Mouse (Mus musculus) Patski (cell line): Measurements from ENCODE around the gene Tubb4a. TPM values are rescaled to one million over a fixed set of nuclear protein-coding genes. Genes with fewer than 3 reads are reported as not detected.

Source experiments
- ATAC-seq: fragments of 100-300 bp; one replicate; pipeline ENCODE4 v1.8.0; 2021
- CTCF ChIA-PET: fragments of 350-600 bp; sonication (Branson Sonifier 250); formaldehyde crosslinking; loops from one replicate; lab custom pipeline; 2022; ENCODE audit warnings: inconsistent platforms; lab: Charles Lee
- POLR2A ChIA-PET: fragments of 350-600 bp; sonication (Branson Sonifier 250); formaldehyde crosslinking; loops from one replicate; lab custom pipeline; 2022; ENCODE audit warnings: antibody characterized with exemption, inconsistent platforms; lab: Charles Lee
- DNase-seq: peaks from one replicate; pipeline ENCODE4 v3.0.0-alpha.2; 2011; ENCODE audit warnings: low read depth, low spot score
- H3K27me3 ChIP-seq: fragments of 371-371 bp; one replicate; pipeline ENCODE4 v1.5.1; 2021
- CTCF ChIP-seq: fragments of 100-300 bp; IDR thresholded peaks from one replicate; pipeline ENCODE4 v1.5.1; 2021
- in situ Hi-C: fragments of 300-500 bp; cut with MboI; formaldehyde crosslinking; loops from 3 replicates; pipeline ENCODE4 v1.11.1; 2018; ENCODE audit warnings: low pct_unique_long_range_greater_than_20kb, mixed read lengths
- polyA plus RNA-seq: library from polyadenylated mRNA; unstranded; gene quantifications from one replicate; pipeline ENCODE4 v1.2.3, GENCODE M21; 2021

The Tubb4a gene
- polyA plus RNA-seq, 1 experiment from 2014 or later: 0.10 TPM

DNA sequence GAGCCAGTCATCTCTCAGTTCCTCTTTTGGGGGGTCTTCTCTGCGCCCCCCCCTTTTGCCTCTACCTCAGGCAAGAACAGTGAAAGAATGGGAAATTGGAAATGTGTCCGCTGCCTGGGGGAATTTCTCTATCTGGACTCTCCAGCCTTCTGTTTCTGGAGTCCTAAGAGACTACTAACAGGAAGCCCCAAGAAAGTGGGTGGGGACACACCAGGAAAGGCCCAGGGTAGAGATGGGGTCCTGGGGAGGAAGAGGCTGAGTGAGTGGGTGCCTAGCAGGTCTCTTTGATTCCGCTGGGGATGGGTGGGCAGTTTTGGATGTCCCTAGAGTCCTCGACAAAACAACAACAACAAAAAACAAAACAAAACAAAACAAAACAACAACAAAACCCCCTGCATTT lies 16.9 kb upstream of the Tubb4a start:
- ChIA-PET POLR2A (no interaction called here), CTCF (no interaction called here)
- ATAC-seq (no peak), DNase-seq (no peak)
- H3K27me3 ChIP-seq: no peaks in the 10 kb centered on the region
- no peak for TF ChIP-seq CTCF
- in situ Hi-C loops: no loop called here

GRCm38 (mm10) chr17:57102276-57102675 lies 14.7 kb upstream of the Tubb4a start:
- ATAC-seq: no peak
- ChIA-PET POLR2A (no interaction called here), CTCF (interaction anchor here (3.4 kb wide), 1 partner anchor 233 kb away, joined by 11 read pairs; no protein-coding TSS in a partner anchor)

DNA sequence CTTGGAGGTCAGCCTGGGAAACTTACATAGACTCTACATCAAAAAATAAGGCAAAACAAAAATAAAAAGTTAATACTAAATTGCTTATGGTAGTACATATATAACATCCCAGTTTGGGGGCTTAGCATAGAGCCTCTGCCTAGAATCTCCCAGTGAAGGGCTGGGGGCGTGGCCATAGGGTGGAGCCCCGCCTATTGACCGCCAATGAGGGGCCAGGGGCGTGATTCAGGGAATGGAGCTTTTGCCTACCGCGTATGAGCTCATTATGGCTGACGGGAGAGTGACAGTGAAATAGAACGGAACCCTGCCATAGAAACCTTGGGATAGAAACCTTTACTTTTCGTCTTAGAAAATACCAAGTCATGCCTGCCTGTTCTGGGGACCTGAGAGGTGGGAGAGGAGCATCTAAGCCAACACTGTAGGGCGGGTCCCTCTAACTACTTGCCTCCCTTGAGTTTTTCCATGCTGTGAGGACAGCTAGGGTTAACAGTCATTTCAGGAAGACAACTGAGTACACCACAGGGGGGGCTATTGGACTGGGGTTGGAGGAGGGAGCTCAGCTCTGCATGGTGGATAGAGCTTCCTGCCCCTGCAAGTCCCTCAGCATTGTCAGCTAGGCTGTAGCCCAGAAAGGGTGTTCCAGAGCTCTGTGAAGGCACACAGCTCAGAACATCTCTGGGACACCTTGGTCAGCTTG lies 12.2 kb upstream of the Tubb4a start:
- CTCF ChIA-PET: interaction anchor here (3.4 kb wide), 1 partner anchor 235 kb away, joined by 11 read pairs; no protein-coding TSS in a partner anchor
- in situ Hi-C loops: loop anchor here (5.0 to 10.0 kb wide), 3 partner anchors 68 to 235 kb away; partner anchors contain the start of gene Alkbh7
- no peaks in the 10 kb centered on the region for H3K27me3 ChIP-seq
- TF ChIP-seq CTCF: no peak
- POLR2A ChIA-PET: no interaction called here
- no peak for DNase-seq
- no peak for ATAC-seq

More at GRCm38 (mm10) chr17:57102276-57102675, 14.7 kb upstream of the Tubb4a start:
- no peak for TF ChIP-seq CTCF
- in situ Hi-C loops: no loop called here
- no peak for DNase-seq
- H3K27me3 ChIP-seq: no peaks in the 10 kb centered on the region

GRCm38 (mm10) chr17:57098321-57098720 lies 10.7 kb upstream of the Tubb4a start:
- ChIA-PET CTCF (no interaction called here), POLR2A (no interaction called here)
- TF ChIP-seq CTCF: no peak
- H3K27me3 ChIP-seq: no peaks in the 10 kb centered on the region
- in situ Hi-C loops: loop anchor here (5.0 to 10.0 kb wide), 3 partner anchors 69 to 236 kb away; partner anchors contain the start of gene Alkbh7
- ATAC-seq: no peak
- no peak for DNase-seq

GRCm38 (mm10) chr17:57096623-57096920 lies 9.0 kb upstream of the Tubb4a start:
- DNase-seq: no peak
- POLR2A ChIA-PET: no interaction called here
- no peaks in the 10 kb centered on the region for H3K27me3 ChIP-seq
- CTCF ChIA-PET: interaction anchor here (0.8 to 1.6 kb wide), 2 partner anchors 70 to 238 kb away, joined by 3 to 7 read pairs; no protein-coding TSS in a partner anchor
- peak; percentile 86 for ATAC-seq
- in situ Hi-C loops: loop anchor here (5.0 to 10.0 kb wide), 3 partner anchors 71 to 238 kb away; partner anchors contain the start of gene Alkbh7
- peak; percentile 98 for TF ChIP-seq CTCF

DNA sequence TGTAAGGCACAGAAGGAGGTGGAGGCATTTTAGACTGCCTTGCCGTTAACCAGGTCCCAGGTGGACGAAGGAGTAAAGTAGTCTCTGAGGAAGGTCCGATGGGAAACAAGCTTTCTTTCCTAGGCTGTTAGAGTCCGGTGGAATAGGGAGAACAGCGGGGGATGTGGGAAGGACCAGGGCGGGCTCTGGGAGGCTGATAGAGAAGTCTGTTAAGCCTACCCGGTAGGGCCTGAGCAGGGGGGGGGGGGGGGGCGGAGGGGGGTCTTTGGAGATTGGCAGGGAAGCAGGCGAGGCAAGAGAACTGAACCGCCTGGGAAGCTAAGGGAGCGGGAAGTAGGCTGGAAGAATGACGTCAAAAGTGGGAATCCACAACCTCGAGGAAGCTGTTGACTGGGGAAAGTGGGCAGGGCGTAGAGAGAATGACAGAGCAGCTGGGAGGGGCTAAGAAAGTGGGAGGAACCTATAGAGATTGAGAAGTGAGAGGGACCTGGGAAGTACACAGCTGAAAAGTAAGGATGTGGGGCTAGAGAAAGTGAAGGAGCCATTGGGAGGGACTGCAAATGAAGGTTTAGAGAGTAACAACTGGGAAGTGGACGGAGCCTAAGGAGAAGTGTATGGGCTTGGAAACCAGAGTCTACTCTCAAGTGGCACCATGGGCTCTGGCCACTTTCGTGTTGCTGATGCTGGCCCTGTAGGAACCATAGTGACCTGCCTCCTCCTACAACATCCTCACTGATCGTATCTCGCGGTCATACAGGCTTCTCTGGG lies 8.5 kb upstream of the Tubb4a start:
- no peak for TF ChIP-seq CTCF
- in situ Hi-C loops: loop anchor here (5.0 to 10.0 kb wide), 3 partner anchors 71 to 239 kb away; partner anchors contain the start of gene Alkbh7
- CTCF ChIA-PET: interaction anchor here (0.7 to 1.6 kb wide), 3 partner anchors 12 to 175 kb away, joined by 3 to 7 read pairs (median 5); no protein-coding TSS in a partner anchor
- DNase-seq (no peak), ATAC-seq (peak; percentile 71)
- POLR2A ChIA-PET: no interaction called here
- no peaks in the 10 kb centered on the region for H3K27me3 ChIP-seq

DNA sequence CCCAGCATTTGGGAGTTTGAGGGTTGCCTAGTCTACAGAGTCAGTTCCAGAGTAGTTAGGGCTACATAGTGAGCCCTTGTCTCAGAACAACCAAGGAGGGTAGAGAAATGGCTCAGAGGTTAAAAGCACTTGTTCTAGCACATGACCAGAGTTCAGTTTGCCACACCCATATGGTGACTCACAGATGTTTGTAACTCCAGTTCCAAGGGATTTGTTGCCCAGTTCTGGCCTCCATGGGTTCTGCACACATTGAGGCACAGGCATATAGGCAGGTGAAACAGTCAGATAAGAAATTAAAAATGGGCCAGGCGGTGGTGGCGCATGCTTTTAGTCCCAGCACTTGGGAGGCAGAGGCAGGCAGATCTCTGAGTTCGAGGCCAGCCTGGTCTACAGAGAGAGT lies 6.6 kb upstream of the Tubb4a start:
- no peak for DNase-seq
- ChIA-PET POLR2A (no interaction called here), CTCF (no interaction called here)

DNA sequence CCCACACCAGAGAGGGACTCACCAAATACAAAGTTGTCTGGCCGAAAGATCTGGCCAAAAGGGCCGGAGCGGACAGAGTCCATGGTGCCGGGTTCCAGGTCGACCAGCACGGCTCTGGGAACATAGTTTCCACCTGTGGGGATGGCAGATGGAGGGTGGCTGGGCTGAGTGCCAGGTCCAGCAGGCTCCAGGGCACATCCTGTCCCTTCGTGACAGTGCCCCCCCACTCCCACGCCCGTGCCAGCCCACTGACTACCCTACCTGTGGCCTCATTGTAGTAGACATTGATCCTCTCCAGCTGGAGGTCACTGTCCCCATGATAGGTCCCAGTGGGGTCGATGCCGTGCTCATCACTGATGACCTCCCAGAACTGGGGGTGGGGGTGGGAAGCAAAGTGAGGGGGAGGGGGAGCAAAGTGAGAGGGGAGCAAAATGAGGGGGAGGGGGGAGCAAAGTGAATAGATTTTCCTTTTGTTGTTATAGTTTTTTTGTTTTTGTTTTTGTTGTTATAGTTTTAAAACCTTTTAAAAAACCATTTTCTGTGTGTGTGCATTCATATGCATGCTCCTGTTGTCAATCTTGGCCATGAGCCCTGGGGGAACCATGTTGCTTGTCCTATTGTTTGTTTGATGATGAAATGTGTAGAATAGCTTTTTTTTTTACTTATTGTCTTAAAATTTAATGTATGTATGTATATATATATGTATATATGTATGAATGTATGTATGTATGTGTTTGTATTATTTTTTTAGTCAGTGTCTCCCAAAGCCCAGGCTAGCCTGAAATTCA lies 1.4 kb downstream of the Tubb4a start:
- in situ Hi-C loops: no loop called here
- peaks cover 16% of the 10 kb centered on the region for H3K27me3 ChIP-seq
- CTCF ChIA-PET: no interaction called here
- no peak for DNase-seq
- ATAC-seq: no peak
- no peak for TF ChIP-seq CTCF
- POLR2A ChIA-PET: no interaction called here

More for the DNA sequence above, 6.6 kb upstream of the Tubb4a start:
- no peak for TF ChIP-seq CTCF
- H3K27me3 ChIP-seq: peaks cover 3% of the 10 kb centered on the region
- no peak for ATAC-seq
- in situ Hi-C loops: loop anchor here (10.0 kb wide), 1 partner anchor 241 kb away; no protein-coding TSS in a partner anchor

GRCm38 (mm10) chr17:57082481-57082880 lies 5.1 kb downstream of the Tubb4a start:
- H3K27me3 ChIP-seq: peaks cover under 1% of the 10 kb centered on the region
- no peak for DNase-seq
- no peak for TF ChIP-seq CTCF
- ATAC-seq: no peak
- in situ Hi-C loops: no loop called here
- CTCF ChIA-PET: no interaction called here
- POLR2A ChIA-PET: no interaction called here

DNA sequence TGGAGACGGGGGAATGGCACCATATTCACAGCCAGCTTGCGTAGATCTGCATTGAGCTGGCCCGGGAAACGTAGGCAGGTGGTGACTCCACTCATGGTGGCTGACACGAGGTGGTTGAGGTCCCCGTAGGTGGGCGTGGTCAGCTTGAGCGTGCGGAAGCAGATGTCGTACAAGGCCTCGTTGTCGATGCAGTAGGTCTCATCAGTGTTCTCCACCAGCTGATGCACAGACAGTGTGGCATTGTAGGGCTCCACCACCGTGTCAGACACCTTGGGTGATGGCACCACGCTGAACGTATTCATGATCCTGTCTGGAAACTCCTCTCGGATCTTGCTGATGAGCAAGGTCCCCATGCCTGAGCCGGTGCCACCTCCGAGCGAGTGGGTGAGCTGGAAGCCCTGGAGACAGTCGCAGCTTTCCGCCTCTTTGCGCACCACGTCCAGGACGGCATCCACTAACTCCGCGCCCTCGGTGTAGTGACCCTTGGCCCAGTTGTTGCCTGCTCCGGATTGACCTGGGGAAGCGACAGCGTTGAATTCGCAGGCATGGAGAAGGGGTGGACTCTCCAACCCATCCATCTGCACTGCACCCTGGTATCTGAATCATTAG lies 6.2 kb downstream of the Tubb4a start:
- ATAC-seq (no peak), DNase-seq (no peak)
- in situ Hi-C loops: no loop called here
- no peak for TF ChIP-seq CTCF
- H3K27me3 ChIP-seq: no peaks in the 10 kb centered on the region
- CTCF ChIA-PET: no interaction called here
- POLR2A ChIA-PET: no interaction called here
